8 mouse cellular contexts compared by ENCODE assay signal in genomic region chr5:23431948-23432707, GRCm38 (mm10). TPM values are rescaled to one million over a fixed set of nuclear protein-coding genes. Genes with fewer than 3 reads are reported as not detected.
A peak's percentile ranks its signal among the peaks of the same experiment; 100 is the strongest.
DNase-seq lines count a peak whose midpoint lies in the region; ATAC-seq lines count a peak whose summit lies in the region.

No protein-coding gene starts in this region.

- DNase-seq in lung, postnatal 4 days: no peak
- DNase-seq in embryonic facial prominence, embryonic 11.5 days (ENCODE audit: low spot score): no peak
- DNase-seq in adrenal gland, postnatal 10 days: no peak
- no peak for DNase-seq in frontal cortex, postnatal 10 days (ENCODE audit: low spot score in 2 of 2)
- DNase-seq in left cerebral cortex, adult 18-20 months (ENCODE audit: low spot score in 2 of 2): no peak

- H3K27me3 ChIP-seq in lung, embryonic 15.5 days: no peaks in the 10 kb centered on the region
- H3K27me3 ChIP-seq in embryonic facial prominence, embryonic 11.5 days (ENCODE audit: control insufficient read depth, insufficient read depth, low read length): no peaks in the 10 kb centered on the region
- H3K27me3 ChIP-seq in neural tube, embryonic 13.5 days: no peaks in the 10 kb centered on the region

- H3K9ac ChIP-seq in lung, embryonic 15.5 days: peak overlapping the region; percentile 94
- peak overlapping the region; percentile 82 for H3K9ac ChIP-seq in embryonic facial prominence, embryonic 11.5 days (replicated peaks; ENCODE audit: low read length)
- peak overlapping the region; percentile 100 for H3K9ac ChIP-seq in neural tube, embryonic 13.5 days

- H3K4me3 ChIP-seq in lung, embryonic 15.5 days: peak overlapping the region; percentile 94
- H3K4me3 ChIP-seq in embryonic facial prominence, embryonic 11.5 days (ENCODE audit: low read depth, low read length): peak overlapping the region; percentile 95
- H3K4me3 ChIP-seq in neural tube, embryonic 13.5 days: peak overlapping the region; percentile 98

- H3K9me3 ChIP-seq in lung, embryonic 15.5 days: no peaks in the 10 kb centered on the region
- no peaks in the 10 kb centered on the region for H3K9me3 ChIP-seq in embryonic facial prominence, embryonic 11.5 days (replicated peaks; ENCODE audit: control insufficient read depth, low read length)
- no peaks in the 10 kb centered on the region for H3K9me3 ChIP-seq in neural tube, embryonic 13.5 days

- ATAC-seq in lung, embryonic 15.5 days (ENCODE audit: borderline replicate concordance, extremely low read depth, low FRiP score, low TSS enrichment): no peak
- ATAC-seq in embryonic facial prominence, embryonic 11.5 days (replicated peaks; ENCODE audit: insufficient number of reproducible peaks, low FRiP score, low TSS enrichment, low read depth): no peak
- ATAC-seq in inflammation-experienced regulatory T-cells, adult 6 months: peak; percentile 2
- no peak; the same call in 1 of the 2 replicates for ATAC-seq in neural tube, embryonic 13.5 days (ENCODE audit: low read depth)

- H3K27ac ChIP-seq in lung, embryonic 15.5 days: peak overlapping the region; percentile 100
- peak overlapping the region; percentile 93 for H3K27ac ChIP-seq in embryonic facial prominence, embryonic 11.5 days (replicated peaks; ENCODE audit: low read depth, low read length)
- H3K27ac ChIP-seq in neural tube, embryonic 13.5 days (replicated peaks): peak overlapping the region; percentile 100

- 1% methylated on average over 10 of the region's 10 CpGs for WGBS in lung, embryonic 15.5 days
- 7% methylated on average over 10 of the region's 10 CpGs for WGBS in embryonic facial prominence, embryonic 11.5 days
- WGBS in neural tube, embryonic 13.5 days: 3% methylated on average over 10 of the region's 10 CpGs

- H3K36me3 ChIP-seq in lung, embryonic 15.5 days: 0 out of 2 replicates have a peak, but pooled peaks cover 5% of the 10 kb centered on the region
- H3K36me3 ChIP-seq in embryonic facial prominence, embryonic 11.5 days (replicated peaks; ENCODE audit: control insufficient read depth, insufficient read depth, low read depth, low read length): no peaks in the 10 kb centered on the region
- H3K36me3 ChIP-seq in neural tube, embryonic 13.5 days: peaks cover 4% of the 10 kb centered on the region; the same call in 1 of the 2 replicates

- peaks cover 34% of the 10 kb centered on the region for H3K4me1 ChIP-seq in lung, embryonic 15.5 days
- no peaks in the 10 kb centered on the region for H3K4me1 ChIP-seq in embryonic facial prominence, embryonic 11.5 days (ENCODE audit: control insufficient read depth, insufficient read depth, low read length)
- peaks cover 49% of the 10 kb centered on the region for H3K4me1 ChIP-seq in neural tube, embryonic 13.5 days (replicated peaks)

- H3K4me2 ChIP-seq in lung, embryonic 15.5 days: peak overlapping the region; percentile 75
- H3K4me2 ChIP-seq in embryonic facial prominence, embryonic 11.5 days (ENCODE audit: low read depth, low read length): peak overlapping the region; percentile 58
- peak overlapping the region; percentile 88 for H3K4me2 ChIP-seq in neural tube, embryonic 13.5 days

RNA-seq across cellular contexts. Expression of gene Kmt2e, which starts 2.1 kb away (rescaled TPM):
- polyA plus RNA-seq in lung, embryonic 15.5 days (2015; fragmentation: Nextera tagmentation; extraction: Ambion mirVana): 94.8 and 99.4 TPM in 2 replicates
- 92.1 and 92.6 TPM in 2 replicates for polyA plus RNA-seq in embryonic facial prominence, embryonic 11.5 days (2014; fragmentation: Nextera tagmentation; extraction: Ambion mirVana)
- 100 to 1,000 TPM; 200 to 243 (median 210) TPM for polyA plus RNA-seq in inflammation-experienced regulatory T-cells, adult 6 months (2017; shearing (Covaris generic))
- polyA plus RNA-seq in neural tube, embryonic 13.5 days (2015; fragmentation: Nextera tagmentation; extraction: Ambion mirVana): 151 and 160 TPM in 2 replicates
- total RNA-seq in adrenal gland, postnatal 10 days (2021): 10 to 100 TPM; 60.4 to 77.0 TPM
- total RNA-seq in left cerebral cortex, adult 18-20 months (2021): 10 to 100 TPM; 92.8 to 98.6 TPM
